Comparison of ENCODE assay signal across 11 mouse cellular contexts in the genomic region with DNA sequence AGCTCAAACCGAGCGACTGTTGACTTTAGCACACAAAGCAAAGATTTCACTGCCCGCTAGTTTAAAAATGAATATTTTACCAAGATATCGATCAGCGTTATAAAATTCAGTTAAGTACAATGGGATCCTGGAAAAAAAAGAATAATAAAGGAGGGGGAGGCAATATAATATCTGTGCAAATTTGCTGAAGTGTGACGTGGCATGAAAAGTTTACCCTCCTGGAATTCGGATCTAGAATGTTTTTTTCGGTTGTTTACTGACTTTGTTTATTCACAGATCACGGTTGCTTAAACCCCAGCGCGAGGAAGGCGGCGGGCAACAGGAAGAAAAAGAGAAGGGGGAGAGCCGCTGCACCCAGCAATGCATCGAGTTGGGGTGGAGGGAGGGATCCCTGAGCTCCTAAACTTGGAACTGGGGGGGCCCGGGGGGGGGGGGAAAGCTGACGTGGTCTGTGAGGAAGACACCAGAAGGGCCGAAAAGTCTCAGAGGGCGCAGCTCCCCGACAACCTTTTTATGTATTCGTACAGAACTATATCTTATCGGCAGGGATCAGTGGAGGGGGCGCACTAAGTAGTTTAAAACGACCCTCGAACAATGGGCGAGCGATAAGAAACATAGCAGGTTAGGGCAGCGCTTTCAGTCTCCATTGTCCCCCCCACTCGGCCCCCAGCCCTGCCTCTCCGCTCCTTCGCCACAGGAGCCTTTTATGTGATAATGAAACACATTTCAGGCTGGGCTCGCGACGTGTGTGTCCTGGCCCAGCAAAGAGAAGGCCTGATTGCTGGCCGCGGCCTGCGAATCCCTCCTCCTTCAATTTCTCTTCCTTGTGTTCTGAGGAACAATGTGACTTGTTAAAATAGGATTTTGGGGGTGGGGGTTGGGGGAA. TPM values are rescaled to one million over a fixed set of nuclear protein-coding genes. Genes with fewer than 3 reads are reported as not detected.
DNase-seq lines count a peak whose midpoint lies in the region; ATAC-seq and TF ChIP-seq lines count a peak whose summit lies in the region.
"Had no signal": no experiment of that assay in that cellular context is flagged by ENCODE, and none has a peak within 500 bp of the region (broad histone marks: within the 10 kb centered on the region; RNA-seq: fewer than 3 reads in every experiment).

No protein-coding gene starts in this region.

- WGBS in liver, adult 2 months, result 2% methylated on average over 37 of the region's 37 CpGs
- 3% methylated on average over 37 of the region's 37 CpGs for WGBS in intestine, embryonic 14.5 days

- H3K79me2 ChIP-seq in liver, adult 2 months (ENCODE audit: control insufficient read depth, insufficient read depth, low read length), result peaks cover 28% of the 10 kb centered on the region

- intact Hi-C loops in left cerebral cortex, postnatal 10 days (cut with DNase I), result loop anchor here (5.0 to 10.0 kb wide), 2 partner anchors 236 to 1208 kb away; no protein-coding TSS in a partner anchor

- no peak for ATAC-seq in intestine, embryonic 14.5 days (replicated peaks; ENCODE audit: low FRiP score, low TSS enrichment, low read depth)

- no peaks in the 10 kb centered on the region for H3K9me3 ChIP-seq in intestine, embryonic 14.5 days (ENCODE audit: control insufficient read depth, low read length)
- H3K9me3 ChIP-seq: embryonic facial prominence, embryonic 12.5 days had no signal

- peaks cover 25% of the 10 kb centered on the region for H3K36me3 ChIP-seq in liver, adult 2 months (ENCODE audit: control insufficient read depth, insufficient read depth, low read length)
- no peaks in the 10 kb centered on the region for H3K36me3 ChIP-seq in intestine, embryonic 14.5 days (ENCODE audit: control insufficient read depth, insufficient read depth, low read length)
- H3K36me3 ChIP-seq: embryonic facial prominence, embryonic 12.5 days had no signal

- peak overlapping the region; percentile 38 for H3K4me2 ChIP-seq in intestine, embryonic 14.5 days (ENCODE audit: low read length)
- H3K4me2 ChIP-seq: embryonic facial prominence, embryonic 12.5 days had no signal

- TF ChIP-seq POLR2A in liver, adult 2 months (IDR thresholded peaks at IDR 0.05; ENCODE audit: extremely low read depth, insufficient read depth, low read length), result no peak

- H3K27me3 ChIP-seq in liver, adult 2 months (ENCODE audit: control insufficient read depth, insufficient read depth, low read length), result no peaks in the 10 kb centered on the region
- peaks cover 100% of the 10 kb centered on the region for H3K27me3 ChIP-seq in intestine, embryonic 14.5 days (replicated peaks; ENCODE audit: control insufficient read depth, insufficient read depth, low read length)

- peak overlapping the region; percentile 100 for H3K9ac ChIP-seq in liver, adult 2 months (ENCODE audit: low read depth, low read length)
- no peak overlapping the region for H3K9ac ChIP-seq in intestine, embryonic 14.5 days (ENCODE audit: low read length)
- H3K9ac ChIP-seq: embryonic facial prominence, embryonic 12.5 days had no signal

- DNase-seq in embryo, embryonic 10 days (ENCODE audit: low spot score), result peak; percentile 76
- DNase-seq in embryo, embryonic 11 days, result no peak
- peak; percentile 90 for DNase-seq in liver, adult 2 months (ENCODE audit: extremely low read depth, low read depth, low spot score)
- no peak for DNase-seq in liver
- peak; percentile 68 for DNase-seq in intestine, embryonic 14.5 days (ENCODE audit: low spot score)
- DNase-seq in retina, embryonic 14.5 days (ENCODE audit: low spot score), result peak; percentile 64
- DNase-seq in urinary bladder, postnatal 14 days (ENCODE audit: low spot score), result no peak
- DNase-seq in left cerebral cortex, postnatal 10 days (ENCODE audit: extremely low spot score in 1 of 2, low spot score in 2 of 2), result no peak
- DNase-seq: gastrocnemius, postnatal 25 days had no signal

- H3K4me3 ChIP-seq in liver, adult 2 months (ENCODE audit: insufficient read depth, low read depth, low read length), result peak overlapping the region; percentile 100
- H3K4me3 ChIP-seq in intestine, embryonic 14.5 days (ENCODE audit: low read depth, low read length), result peak overlapping the region; percentile 16; the same call in 1 of the 2 replicates
- H3K4me3 ChIP-seq: embryonic facial prominence, embryonic 12.5 days had no signal

- H3K27ac ChIP-seq in liver, adult 2 months (replicated peaks; ENCODE audit: insufficient read depth, low read depth, low read length), result peak overlapping the region; percentile 94
- no peak overlapping the region for H3K27ac ChIP-seq in intestine, embryonic 14.5 days (ENCODE audit: low read depth)
- H3K27ac ChIP-seq: embryonic facial prominence, embryonic 12.5 days; kidney, postnatal 0 days had no signal

- TF ChIP-seq CTCF in liver, adult 2 months (IDR thresholded peaks at IDR 0.05; ENCODE audit: low read depth, low read length), result no peak

- peaks cover 26% of the 10 kb centered on the region for H3K4me1 ChIP-seq in liver, adult 2 months (ENCODE audit: control insufficient read depth, insufficient read depth, low read length)
- H3K4me1 ChIP-seq in intestine, embryonic 14.5 days (replicated peaks; ENCODE audit: control insufficient read depth, insufficient read depth, low read length), result no peaks in the 10 kb centered on the region
- H3K4me1 ChIP-seq: embryonic facial prominence, embryonic 12.5 days had no signal

RNA-seq across cellular contexts. Expression of a gene that starts 6.3 kb away (rescaled TPM):
- total RNA-seq in liver, adult 2 months (2014; rRNA removed), result 11.2 and 14.2 TPM in 2 replicates
- polyA plus RNA-seq in liver, adult 2 months (2012; rRNA removed), result 66.4 and 103 TPM in 2 replicates
- polyA plus RNA-seq in intestine, embryonic 14.5 days (2014; fragmentation: Nextera tagmentation; extraction: Ambion mirVana), result 2.6 and 6.5 TPM in 2 replicates
- not detected for total RNA-seq in left cerebral cortex, postnatal 10 days (2021)
- total RNA-seq: gastrocnemius, postnatal 25 days had no signal
- polyA plus RNA-seq: kidney, postnatal 0 days had no signal

Comparison
In these comparisons a context has a peak if more than half of its experiments do, and no peak if none do; other contexts are left out.
1. DNase-seq: peak in embryo, embryonic 10 days (single experiment), liver, adult 2 months (single experiment), intestine, embryonic 14.5 days (single experiment) and retina, embryonic 14.5 days (single experiment); none in embryo, embryonic 11 days (single experiment), liver (single experiment), urinary bladder, postnatal 14 days (single experiment) and left cerebral cortex, postnatal 10 days (0 of 2).
2. RNA of a gene that starts 6.3 kb away (total RNA-seq): 11.2 to 14.2 TPM in liver, adult 2 months; not detected in left cerebral cortex, postnatal 10 days; every median in the first group is over 10 times any median in the second.